Mouse (Mus musculus): Measurements from ENCODE around the gene Cox4i1.

Cox4i1 gene

DNA sequence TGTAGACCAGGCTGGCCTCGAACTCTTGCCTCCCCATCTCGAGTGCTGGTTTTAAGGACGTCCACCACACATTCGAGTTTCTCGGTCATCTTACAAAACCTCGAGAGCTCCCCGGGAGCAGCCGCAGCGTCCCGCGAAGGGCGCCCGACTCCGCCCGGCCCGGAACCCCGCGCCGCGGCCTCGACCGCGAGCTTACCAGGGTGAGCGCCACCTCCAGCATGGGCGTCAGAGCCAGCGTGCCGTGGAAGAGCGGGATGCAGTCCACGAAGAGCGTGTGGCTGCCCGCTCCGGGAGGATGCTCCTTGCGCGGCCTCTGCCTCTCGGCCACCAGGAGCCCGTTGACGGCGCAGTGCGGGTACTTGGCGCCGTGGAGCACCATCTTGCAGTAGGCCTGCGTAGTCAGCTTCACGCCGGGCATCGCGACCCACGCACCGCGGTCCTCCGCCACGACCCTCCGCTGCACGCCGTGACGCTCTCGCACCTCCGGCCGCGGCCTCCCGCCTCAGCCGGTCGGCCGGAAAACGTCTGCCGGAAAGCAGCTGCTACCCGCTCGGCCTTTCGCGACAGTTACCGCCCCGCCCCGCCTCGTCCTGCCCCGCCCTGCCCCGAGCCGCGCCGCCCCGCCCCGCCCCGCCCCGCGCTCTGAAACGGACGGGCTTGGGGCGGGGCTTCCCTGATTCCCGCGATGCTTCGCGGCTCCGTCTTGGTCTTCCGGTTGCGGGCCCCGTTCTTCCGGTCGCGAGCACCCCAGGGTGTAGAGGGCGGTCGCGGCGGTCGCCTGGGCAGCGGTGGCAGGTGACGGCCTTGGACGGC is at the start of gene Cox4i1, which contains the start of gene Gm27021:
Gene Cox4i1 (plus strand): TSS at position 662 of the 813 bp plus-strand sequence.
Gene Gm27021 (minus strand): TSS at position 519 of the 813 bp plus-strand sequence.
- DNase-seq, result peak; percentile 95

DNA sequence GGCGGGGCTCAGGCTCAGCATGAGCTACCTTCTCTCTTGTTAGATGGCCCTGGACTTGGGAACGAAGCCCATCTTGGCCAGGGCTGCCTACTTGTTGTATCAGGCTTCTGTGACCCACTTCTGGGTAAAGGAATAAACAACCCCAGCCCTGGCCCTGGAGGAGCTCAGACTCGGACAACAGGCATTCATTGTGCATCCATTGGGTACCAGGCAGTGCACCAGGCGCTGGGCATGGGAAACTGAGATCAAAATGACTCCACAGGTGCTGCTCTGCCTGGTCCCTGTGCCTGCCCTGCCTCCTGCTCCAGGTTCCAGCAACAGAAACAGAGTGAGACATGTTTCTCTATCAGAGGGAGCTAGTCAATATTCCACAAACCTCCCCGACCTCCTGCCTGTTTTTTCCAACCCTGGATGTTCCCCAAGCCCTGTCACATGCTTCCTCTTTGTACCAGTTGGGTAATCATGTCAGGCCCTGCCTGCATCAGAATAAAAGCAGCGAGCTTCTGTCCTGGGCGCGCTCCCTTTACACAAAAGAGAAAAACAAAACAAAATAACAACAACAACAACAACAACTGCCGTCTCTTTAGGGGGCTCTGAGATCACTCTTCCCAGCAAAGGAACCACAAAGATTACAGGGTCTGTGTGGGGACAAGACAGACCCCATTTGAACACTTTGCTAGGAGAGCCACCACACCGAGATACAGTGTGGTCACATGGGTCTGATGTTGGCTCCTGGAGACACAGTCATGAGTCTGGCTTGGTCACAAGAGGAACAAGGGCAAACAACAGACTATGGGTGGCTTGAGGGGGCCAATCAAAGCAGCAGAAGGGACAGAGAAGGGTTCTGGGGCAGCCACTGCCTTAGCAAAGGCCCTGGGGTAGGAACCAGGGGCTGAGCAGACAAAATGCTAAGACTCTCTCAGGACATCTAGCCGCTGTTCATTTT is 48.5 kb upstream of the Cox4i1 start:
- DNase-seq, result peak; percentile 28

DNA sequence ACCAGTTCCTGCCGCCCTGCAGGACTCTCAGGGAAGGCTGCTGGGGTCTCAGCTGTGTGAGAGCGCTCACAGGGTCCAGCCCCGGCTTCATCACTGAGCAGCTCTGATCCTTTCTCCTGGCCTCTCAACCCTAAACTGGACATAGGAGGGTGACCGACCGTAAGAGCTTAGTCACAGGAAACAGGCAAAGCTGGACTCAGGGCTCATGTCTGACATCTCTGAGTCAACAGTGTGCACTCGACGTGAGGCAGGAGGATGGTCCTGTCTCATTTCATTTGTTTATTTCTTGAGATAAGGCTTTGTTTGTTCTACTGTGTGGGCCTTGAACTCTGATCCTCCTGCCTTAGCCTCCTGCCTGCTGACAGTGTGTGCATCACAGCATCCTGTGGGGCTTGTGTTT is 47.6 kb upstream of the Cox4i1 start:
- DNase-seq, result no peak

DNA sequence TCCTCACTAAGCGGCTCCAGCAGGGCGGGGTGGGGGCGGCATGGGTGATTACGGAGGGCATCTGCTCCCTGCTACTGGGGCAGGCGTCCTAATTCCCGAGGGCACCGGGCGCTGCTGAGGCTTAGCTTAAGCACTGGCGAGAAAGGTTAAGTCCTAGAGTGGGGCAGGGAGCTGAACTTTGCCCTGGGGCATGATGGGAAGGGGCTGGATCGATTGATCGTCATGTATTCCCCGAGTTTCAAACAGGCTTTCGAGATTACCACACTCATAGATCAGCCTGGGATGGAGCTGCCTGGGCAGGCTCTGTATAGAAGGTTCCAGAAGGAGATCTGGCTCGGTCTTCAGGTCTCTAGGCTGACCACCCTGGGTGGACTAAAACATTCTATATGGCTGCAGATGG is 45.9 kb upstream of the Cox4i1 start:
- DNase-seq, result no peak

DNA sequence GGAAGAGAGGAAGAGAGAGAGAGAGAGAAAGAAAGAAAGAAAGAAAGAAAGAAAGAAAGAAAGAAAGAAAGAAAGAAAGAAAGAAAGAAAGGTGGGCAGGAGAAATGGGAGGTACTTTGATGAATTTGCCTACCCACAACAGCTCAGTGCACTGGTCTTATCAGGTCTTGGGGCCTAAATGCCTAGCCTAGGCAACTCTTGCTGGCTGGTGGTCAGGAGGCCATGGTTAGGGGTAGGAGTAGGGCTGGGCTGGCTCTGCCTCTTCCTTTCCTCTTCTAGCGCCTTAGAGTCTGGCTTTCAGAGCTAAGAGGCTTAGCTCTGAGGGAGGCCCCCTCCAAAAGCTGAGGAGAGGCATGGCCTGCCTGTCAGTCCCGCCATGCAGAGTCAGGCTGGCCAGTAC is 44.4 kb upstream of the Cox4i1 start:
- DNase-seq, result no peak

DNA sequence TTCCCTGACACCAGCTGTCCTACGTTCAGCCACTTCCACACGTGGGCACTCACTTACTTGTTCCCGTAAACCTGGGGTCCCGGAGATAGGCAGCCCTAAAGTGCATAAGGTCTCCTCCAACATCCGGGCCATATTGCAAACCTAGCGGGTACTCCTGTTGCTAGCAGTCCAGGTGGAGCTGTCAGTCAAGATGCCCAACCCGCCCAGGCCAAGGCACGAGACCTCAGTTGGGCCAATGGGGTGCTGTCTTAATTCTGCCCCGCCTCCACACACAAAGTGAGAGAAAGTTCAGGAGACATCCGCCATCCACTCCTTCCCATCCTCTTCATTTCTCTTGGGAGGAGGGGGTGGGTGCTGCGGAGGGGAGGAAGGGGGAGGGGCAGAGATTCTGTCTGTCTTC is 41.6 kb upstream of the Cox4i1 start:
- DNase-seq, result no peak

DNA sequence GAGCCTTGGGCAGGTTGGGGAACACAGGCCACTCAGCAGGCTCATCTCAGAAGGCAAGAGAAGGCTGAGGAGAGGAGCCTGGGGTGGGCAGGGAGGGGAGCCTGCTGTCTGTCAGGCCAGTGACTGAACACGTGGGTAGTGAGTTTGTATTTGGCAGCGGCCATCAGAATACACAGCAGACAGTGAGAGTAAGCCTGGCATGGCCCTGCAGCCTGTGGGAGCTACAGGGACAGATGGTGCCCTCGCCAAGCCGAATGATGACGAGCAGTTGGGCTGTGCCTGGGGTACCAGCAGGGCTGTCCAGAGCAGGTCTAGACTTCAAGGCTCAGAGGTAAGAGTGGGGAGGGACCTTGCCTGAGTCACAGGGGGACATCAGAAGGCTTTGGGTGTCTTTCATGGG is 40.7 kb upstream of the Cox4i1 start:
- DNase-seq, result no peak

DNA sequence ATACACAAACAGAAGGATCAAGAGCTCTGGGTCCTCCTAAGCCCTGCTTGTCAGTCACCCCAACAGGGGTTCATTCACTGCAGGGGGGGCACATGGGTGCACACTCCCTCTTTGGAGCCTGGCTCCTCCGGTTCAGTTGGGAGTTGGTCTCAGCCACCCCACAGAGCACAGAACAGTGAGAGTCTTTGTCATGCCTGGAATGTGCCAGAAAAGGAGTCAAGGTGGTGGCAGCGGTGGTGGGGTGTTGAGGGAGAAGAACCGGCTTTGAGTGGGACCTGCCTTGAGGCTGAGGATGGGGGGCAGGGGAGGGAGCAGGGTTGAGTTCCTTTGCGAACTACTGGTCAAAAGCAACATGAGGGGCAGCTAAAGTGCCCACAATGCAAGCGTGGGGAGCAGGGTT is 38.0 kb upstream of the Cox4i1 start:
- no peak for DNase-seq

DNA sequence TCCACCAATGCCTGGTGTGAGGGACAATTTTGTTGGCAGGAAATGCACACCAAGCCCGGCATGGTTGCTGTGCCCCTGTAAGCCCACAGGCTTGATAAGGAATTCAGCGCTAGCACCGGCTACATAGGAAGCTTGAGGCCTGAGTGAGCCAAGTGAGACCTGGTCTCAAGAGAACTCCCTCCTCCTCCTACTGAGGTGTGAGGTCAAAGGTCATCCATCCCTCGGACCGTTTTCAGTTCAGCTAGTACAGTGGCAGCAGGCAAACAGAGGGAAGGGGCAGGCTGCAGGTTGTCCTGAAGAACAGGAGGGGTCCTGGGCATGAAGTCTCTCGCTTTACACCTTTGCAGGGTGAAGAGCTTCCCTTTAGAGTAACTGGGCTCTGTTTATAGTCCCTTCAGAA is 37.2 kb upstream of the Cox4i1 start:
- no peak for DNase-seq

DNA sequence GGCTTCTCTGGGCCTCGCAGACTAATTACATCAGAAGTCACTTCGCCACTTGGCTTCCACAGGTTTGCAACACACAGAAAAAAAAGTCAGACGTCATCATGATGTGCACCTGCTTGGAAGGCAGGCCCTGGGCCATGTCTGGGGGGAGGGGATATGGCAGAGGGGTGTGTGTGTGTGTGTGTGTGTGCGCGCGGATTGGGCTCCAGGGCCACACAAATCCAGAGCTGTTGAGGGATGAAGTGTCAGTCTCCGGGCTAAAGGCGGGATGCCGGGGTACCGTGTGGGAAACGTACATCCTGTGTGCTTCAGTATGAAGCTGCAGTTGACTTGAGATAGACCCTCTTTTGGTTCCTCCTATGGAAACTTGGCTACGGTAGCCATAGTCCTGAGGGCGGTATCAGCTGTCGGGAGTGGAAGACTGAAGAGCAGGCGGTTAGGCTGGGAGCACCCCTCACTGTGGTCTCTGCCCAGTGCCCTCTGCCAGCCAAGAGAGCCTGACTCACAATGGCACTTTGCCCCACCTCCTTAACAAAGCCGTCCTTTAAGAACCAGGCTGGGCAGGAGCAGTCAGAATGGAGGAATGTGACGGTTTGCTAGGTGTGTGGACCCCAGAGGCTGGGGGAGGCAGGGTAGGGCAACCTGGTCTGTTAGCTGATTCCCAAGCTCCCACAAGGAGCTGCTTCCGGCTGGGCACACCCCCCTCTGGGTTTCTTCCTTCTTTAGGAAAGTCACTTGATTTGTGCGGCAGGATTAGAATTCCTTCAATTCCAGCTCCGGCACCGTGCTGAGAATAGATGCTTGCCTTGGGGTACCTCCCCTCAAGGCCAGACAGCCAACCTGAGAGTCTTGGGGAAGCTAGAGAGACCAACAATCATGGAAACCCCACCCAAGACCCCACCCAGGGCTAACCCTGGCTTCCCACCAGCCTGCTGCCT is 36.3 kb upstream of the Cox4i1 start:
- no peak for DNase-seq

DNA sequence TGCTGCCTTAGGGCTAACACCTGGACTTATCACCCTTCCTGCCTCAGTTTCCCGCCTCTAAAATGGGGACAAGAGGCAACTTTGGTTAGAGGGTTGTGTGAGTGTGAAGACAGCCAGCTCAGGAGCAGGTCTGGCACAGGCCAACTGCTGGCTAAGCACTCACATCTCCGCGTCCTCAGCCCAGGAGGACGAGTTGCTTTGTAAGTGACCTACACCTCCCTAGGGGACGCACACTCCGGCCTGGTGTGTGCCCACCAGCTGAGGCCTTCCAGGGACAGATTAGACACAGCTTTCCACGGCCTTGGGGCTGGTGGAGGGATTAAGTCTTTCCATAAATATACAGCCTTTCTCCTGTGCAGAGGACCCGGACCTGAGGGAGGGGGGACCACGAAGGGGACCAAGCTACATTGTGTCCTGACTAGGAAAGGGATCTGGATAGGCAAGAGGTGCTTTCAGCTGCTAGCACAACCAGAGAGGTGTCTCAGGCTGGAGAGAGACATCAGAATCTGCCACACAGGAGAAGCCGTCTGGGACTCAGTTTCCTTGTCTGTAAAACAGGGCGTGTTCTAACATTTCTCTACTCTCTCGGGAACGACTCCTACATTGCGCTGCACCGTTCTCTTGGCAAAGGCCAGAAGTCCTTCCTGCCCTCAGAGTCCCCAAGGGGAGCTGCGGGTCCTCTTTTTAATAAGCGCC is 34.9 kb upstream of the Cox4i1 start:
- no peak for DNase-seq

DNA sequence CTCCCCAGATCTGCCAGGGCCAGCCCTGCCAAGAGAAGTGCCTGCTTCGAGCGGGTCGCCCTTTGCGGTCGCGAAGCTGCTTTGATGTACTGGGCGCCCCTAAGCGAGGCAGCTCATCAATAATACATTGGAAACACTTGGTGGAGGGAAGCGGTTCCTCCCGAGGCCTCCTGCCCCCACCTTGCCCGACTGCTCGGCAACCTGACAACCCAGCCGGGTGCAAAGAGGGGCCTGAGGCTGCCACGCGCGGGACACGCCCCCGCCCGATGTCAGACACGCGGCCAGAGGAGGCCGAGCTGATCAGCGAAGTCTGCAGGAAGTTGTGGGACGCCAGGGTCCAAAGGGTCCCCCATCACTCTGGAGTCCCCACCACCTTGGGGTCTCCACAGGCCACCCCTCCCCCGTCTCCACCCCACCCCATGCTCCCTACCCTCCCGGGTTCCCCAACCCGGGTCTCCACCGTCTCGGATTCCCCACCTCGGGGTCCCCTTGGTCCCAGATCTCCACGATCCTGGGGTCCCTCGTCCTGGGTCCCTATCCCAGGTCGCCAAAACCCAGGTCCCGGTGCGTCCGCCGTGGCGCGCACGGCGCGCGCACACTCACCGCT is 34.3 kb upstream of the Cox4i1 start:
- DNase-seq, result peak; percentile 29

DNA sequence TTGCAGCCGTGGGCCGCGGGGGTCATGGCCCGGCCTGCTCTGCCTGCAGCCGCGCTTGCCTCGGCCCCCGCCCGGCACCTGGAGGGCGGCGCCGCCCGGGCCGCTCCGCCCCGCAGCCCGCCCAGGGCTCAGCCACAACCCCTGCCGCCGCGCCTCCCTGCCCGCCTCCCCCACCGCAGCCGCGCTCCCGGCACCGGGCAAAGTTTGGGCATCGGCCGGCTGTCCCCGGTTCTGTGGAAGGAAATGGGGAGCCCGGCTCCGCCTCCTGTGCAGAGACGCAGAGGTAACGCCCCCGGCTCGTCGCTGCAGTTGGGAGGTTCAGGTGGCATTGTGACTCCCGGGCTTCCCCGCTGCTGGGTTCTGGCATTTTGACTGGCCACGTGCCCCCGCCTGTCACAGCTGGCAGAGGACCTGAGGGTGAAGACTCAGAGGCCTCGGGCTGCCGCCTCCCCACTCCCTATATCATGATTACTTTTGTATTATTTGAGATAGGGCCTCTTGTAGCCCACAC is 33.6 kb upstream of the Cox4i1 start:
- peak; percentile 63 for DNase-seq

DNA sequence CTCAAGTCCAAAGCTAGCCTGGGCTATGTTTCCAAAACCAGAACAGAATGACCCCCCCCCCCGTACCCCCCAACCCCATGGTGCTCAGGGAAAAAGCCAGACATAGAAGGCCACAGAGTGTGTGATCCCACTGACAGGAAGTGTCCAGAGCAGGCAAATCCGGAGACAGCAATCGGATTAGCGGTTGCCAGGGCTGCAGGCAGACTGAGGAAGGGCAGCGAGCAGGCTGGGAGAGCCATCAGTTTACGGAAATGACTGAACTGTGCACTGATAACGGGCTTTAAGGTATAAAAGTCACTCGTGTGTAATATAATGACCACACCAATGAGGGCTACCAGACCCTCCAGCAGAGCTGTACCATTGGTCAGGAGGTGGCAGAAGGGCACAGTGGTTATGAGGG is 26.8 kb upstream of the Cox4i1 start:
- no peak for DNase-seq

DNA sequence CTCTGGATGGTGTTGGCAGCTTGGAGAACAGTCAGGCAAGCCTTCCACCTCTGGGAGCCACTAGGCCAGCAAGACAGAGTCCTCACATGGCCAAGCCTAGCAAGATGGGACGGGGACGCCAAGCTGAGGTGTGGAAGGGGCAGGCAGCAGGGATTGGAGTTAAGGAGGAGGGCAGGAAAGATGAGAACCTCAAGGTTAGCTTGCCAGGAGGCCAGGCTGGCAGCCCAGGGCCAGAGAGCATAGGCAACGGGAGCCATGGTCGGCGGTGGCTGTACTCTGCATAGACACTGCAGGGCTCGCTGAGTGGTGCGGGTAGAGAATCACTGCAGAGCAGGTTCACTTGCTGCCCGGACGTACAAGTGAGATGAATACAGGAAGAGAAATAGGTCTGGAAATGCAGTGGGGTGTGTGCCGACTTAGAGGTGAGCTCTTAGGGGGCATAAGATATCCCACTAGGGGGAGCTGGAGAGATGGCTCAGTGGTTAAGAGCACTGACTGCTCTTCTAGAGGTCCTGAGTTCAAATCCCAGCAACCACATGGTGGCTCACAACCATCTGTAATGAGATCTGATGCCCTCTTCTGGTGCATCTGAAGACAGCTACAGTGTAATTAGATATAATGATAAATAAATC is 25.9 kb upstream of the Cox4i1 start:
- DNase-seq, result no peak

DNA sequence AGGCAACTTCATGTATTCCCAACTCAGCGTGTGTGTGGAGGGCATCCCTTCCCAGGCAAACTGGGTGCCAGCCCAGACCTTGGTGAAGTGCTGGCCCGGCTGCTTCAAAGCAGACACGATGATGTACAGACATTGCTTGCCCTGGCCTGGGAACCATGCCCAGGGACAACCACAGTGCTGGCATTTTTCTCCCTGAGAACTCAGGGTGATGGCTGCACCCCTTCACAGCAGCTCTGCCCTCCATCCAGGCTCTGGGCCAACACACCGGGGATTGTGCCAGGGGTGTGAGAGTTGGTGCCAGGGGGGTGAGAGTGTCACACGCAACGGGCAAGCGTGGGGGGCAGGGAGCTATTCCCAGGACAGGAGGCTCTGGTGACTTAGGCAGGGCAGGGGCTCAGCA is 23.4 kb upstream of the Cox4i1 start:
- peak; percentile 51 for DNase-seq

DNA sequence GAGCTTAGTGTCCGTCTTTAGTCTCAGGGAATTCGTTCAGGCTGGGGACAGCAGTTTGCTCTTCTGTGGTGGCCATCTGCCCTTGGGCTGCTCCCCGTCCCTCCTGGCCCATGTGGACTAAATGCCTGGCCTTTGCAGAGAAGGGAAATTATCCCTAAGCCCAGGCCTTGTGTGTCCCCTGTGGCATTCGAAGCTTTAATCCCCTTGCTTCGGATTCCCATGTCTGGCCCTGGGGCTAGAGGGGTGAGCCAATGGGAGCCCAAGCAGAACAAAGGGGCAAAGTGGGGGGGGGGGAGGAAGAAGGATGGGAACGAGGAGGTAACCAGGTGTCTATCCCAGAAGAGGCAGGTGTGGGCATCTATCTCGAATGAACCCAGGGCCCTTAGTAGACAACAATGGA is 20.5 kb upstream of the Cox4i1 start, which contains the start of gene 1190005I06Rik:
Gene 1190005I06Rik (minus strand): TSS at position 101 of the 400 bp plus-strand sequence.
- DNase-seq, result no peak

DNA sequence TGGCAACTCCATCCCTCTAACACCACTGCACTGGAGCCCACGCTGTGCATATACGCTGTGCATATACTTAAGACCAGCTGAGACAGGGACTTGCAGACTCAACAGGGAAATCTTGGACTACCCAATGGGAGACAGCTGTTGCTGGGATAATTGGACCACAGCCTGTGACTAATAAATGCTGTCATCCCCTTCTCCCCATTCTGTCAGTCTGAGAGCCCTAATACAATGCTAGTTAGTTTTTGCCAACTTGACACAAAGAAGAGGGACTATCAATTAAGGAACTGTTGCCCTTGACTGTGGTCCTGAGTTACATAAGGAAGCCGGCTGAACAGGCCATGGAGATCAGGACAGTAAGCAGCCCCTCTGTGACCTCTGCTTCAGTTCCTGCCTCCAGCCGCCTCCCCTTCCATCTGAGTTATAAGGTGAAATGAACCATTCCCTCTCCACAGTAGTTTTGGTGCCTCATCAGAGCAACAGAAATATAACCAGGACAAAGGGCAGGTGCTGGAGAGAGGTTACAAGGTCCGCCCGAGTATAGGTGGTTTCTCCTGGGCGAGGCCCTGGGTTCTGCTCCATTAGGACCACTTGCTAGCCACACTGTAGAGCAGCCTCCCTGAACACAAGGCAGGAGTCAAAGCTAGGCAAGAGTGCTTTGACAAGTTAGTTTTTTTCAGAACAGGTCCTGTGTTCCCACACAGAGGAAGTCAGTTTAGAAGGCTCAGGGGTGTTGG is 11.5 kb upstream of the Cox4i1 start:
- DNase-seq, result no peak

DNA sequence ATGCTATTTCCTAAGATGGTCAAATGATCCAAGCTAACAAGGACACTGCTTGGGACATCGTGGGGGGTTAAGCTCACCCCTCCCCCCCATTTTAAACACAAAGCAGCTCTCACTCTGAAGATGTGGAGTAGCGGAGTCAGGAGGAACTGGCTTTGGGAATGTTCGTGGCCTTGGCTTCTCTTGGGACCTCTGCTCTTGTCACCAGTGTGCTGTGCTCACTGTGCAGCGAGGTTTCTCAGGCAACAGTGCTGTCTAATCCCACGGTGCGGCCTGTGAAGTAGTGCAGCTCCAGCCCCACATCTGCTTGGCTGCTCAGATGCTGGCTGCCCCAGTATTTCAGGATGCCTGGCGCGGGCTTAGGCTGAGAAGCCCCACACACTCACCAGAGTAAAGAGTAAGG is 10.6 kb upstream of the Cox4i1 start:
- DNase-seq, result no peak

DNA sequence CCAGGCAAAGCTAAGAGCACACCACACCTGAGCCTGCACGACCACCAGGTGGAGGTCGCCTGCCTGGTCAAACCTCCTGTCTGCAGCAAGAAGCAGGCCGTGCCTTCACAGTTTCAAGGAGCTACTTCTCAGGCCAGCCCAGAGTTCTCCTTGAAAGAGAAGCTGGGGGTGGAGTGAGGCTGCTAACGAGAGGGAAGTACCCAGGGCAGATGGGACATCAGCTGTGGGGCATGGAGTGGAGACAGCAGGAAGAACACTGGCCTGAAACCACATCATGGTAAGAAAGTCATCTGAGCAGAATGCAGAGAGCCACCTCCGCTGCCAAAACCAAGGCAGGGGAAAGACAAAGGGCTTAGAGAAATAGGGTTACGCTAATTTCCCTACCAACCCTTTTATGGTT is 3.5 kb upstream of the Cox4i1 start:
- no peak for DNase-seq
